Mouse (Mus musculus) cerebellum, postnatal 25 days (tissue): Measurements from ENCODE around the gene Apopt1.
A peak's percentile ranks its signal among the peaks of the same experiment; 100 is the strongest.

Experiments used
- DNase-seq, 2 experiments: peaks; one replicate each; pipeline ENCODE4 v3.0.0; 2021; ENCODE audit warnings: mixed read lengths in 2 of 2

Gene Apopt1

DNA sequence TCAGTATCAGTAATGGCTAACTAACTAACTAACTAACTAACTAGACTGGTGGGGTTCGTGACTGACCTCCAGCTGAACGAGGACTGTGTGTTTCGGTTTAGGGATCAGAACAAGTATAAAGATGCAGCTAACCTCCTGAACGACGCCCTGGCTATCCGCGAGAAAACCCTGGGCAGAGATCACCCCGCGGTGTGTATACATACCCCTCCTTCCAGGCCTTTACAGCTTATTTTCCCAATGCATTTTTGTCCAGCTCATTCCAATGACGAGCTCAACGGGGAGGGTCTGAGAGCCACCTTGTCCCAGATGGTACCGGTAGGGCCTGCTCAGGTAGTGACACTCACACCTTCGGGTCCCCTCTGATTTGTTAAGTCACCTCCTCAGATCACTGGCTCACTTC lies 64.9 kb downstream of the Apopt1 start:
- DNase-seq, result no peak

DNA sequence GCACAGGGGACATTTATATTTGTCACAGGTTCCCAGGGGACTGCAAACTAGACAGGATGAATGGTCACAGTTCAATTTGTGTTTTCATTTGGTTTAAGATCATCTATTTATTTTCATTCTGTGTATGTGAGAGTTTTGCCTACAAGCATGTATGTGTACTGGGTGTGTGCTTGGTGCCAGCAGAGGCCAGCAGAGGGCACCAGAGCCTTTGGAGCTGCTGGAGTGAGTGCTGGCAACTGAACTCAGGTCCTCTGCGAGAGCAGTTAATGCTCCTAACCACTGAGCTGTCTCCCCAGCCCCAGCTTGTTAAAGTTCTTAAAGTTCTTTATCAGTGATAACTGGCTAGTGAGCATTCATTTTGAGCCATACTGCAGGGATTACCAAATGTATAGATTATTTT lies 66.5 kb downstream of the Apopt1 start:
- DNase-seq, result no peak

- DNase-seq, result no peak
Observed at GRCm38 (mm10) chr12:111785174-111785573, 72.1 kb downstream of the Apopt1 start.

- no peak for DNase-seq
Observed at GRCm38 (mm10) chr12:111787015-111787414, 74.0 kb downstream of the Apopt1 start.

DNA sequence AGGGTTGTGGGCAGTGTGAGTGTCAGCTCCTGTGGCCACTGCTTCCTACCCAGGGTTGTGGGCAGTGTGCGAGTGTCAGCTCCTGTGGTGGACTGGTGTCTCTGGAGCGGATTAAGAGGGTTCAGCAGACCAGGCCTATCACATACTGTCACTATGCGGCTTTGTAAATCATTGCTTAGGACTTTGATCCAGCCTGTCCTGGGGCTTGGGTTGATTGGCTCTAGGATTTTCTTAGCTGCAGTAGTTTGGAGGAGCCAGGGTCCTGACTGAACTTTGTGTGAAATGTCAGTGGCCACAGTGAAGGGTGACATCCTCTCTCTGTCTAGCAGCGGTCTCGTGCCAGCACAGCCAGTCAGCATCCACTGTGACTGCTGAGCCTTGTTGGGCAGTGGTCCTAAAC lies 77.0 kb downstream of the Apopt1 start:
- no peak for DNase-seq

DNA sequence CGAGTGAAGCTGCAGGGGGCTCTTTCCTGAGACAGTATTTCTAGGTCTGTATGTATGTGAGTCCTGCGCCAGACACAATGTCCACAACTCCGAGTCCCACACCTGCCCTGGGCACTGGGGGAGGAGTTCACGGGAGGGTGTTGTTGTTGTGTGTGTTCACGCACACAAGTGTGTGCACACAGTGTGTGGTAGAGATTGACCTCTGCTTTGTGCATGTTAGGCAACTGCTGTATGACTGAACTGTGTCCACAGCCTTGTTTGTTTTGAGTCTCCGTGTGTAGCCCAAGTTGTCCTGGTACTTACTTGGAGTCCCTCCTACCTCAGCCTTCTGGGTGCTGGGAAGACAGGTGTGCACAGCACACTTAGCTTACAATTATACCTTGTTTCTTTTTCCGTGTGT lies 77.6 kb downstream of the Apopt1 start:
- no peak for DNase-seq

DNA sequence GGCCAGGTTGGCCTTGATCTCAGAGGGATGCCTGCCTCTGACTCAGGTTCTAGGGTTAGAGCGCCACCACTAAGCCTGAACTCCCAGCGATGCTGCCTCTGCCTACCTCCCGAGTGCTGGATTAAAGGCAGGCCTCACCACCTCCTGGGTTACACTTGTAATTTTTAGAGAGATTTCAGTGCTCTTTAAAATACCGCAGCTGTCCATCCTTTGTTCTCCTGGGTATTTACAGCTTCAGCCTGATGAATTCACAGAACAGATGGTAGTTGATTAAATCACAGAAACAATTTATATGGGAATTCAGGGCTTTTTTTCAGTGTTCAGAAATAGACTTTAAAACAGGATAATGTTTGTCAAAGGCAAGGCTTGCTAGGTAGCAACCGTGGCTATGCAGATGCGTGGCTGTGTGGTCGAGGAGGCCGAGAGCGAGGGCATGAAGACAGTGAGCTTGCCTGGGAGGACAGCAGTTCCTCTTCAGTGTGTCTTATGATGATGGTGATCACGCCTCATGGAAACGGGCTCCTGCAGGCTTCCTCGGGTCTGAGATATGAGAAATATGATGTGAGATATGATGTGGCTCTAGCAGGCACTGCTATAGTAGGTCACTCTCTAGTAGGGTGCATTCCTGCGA lies 78.5 kb downstream of the Apopt1 start:
- no peak for DNase-seq

DNA sequence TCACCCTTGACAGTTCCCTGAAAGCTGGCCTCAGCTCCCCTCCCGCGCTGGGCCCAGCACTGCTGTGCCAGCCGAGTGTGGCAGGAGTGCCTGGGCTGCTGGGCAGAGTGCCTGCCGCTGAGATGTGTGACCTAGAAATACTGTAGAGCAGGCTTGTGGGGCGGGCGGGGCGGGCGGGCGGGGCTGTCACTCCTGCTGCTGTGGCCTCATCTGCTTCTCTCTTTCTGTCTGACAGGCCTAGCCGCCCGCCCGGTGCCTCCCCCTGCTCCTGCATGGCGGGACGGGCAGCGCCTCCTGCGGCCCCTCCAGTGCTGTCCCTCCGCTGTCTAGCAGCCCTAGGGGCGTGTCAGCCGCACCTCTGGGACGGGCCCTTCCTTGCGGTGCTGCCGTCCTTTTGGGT lies 81.0 kb downstream of the Apopt1 start:
- DNase-seq, result peak; percentile 59 to 73

- DNase-seq, result no peak
Observed at GRCm38 (mm10) chr12:111794526-111795179, 81.6 kb downstream of the Apopt1 start.

DNA sequence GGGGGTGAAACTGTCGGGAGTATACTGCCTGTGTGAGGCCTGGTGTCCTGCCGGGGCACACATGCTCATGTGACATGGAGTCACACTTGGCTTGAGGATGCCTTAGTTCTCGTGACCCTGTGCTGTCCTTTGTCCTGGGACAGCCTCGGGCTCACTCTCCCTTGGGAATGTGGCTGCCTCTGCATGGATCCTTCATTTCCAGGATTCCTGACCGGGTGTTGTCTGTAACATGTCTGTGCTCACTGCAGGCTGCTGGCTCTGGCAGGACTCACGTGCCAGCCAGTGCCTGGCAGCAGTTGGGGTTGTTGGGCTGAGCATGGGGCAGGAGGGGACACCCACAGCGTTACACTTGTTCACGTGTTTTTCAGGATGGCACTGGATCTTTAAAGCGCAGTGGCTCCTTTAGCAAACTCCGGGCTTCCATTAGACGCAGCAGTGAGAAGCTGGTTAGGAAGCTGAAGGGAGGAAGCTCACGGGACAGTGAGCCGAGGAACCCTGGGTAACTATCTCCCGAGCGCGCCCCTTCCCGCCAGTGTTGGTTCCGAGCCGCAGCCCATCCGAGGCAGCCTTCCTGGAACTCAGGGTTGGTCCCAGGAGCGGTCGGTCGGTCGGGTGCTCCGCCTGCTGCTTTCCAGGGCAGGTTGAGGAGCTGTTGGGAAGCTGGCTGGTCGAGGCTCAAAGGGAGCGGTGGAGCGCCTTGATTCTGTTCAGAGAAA lies 82.3 kb downstream of the Apopt1 start:
- peak; percentile 76 to 79 for DNase-seq

GRCm38 (mm10) chr12:111797251-111797650 lies 84.2 kb downstream of the Apopt1 start:
- no peak for DNase-seq

DNA sequence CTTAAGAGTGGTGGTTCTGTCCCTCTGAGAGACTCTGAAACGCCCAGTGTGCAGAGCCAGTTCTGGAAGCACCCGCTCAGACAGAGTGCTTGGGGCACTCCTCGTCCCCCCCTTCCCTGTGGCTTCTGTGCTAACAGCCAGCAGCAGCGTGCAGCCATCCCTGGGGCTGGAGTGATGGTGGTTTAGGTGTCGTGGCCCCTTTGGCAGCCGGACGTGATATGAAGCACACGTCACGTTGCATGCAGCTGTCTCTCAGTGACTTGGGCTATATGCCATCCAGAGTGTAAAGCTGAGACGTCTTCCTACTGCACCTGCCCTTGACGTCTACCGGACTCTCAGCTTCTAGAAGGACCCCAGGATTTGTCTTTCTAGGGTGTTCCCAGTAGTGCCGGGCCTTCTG lies 85.4 kb downstream of the Apopt1 start:
- no peak for DNase-seq

GRCm38 (mm10) chr12:111800459-111801183 lies 87.6 kb downstream of the Apopt1 start:
- DNase-seq, result no peak

DNA sequence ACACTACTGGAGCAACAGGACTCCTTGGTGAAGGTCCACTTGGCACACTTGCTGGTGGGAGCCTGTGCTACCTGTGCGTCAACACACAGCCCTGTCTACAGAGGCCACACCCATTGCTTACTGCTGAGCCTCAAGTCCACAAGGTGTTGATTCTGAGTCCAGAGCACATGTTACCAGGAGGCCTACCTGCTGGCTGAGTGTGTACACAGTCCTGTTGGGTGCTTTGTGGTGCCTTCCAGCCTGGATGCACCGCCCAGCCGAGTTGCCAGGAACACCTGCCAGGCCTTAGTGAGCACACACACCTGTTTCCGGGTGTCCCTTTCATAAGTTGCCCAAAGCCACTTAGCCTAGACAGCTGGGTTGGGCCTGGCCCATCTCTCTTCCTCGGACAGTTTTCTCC lies 90.5 kb downstream of the Apopt1 start:
- DNase-seq, result no peak
